Mouse (Mus musculus): ENCODE measurements at regions not wholly inside any gene's neighbourhood (a gene's known extent, or its start where the extent isn't known, plus 50 kb on each side); places are given as distances from the start of the nearest gene placed in this dataset.

- in situ Hi-C loops (cut with MboI, MseI) = no loop called here
These were observed 226.2 kb downstream of the Sp3 start for GRCm38 (mm10) chr2:72753788-72754713.

- in situ Hi-C loops (cut with MboI, MseI) = no loop called here
These were observed 216.8 kb downstream of the Sp3 start for GRCm38 (mm10) chr2:72763454-72763853.

- in situ Hi-C loops (cut with MboI, MseI) = no loop called here
These were observed 211.1 kb downstream of the Sp3 start for GRCm38 (mm10) chr2:72769030-72769630.

GRCm38 (mm10) chr2:72773401-72773800 is 206.8 kb downstream of the Sp3 start:
- in situ Hi-C loops (cut with MboI, MseI) = no loop called here

GRCm38 (mm10) chr2:72777330-72777729 is 202.9 kb downstream of the Sp3 start:
- in situ Hi-C loops (cut with MboI, MseI) = no loop called here

- in situ Hi-C loops (cut with MboI, MseI) = no loop called here
These were observed 202.3 kb downstream of the Sp3 start for GRCm38 (mm10) chr2:72777806-72778510.

- in situ Hi-C loops (cut with MboI, MseI) = no loop called here
These were observed 200.7 kb downstream of the Sp3 start for GRCm38 (mm10) chr2:72779268-72780163.

- in situ Hi-C loops (cut with MboI, MseI) = no loop called here
These were observed 198.6 kb downstream of the Sp3 start for GRCm38 (mm10) chr2:72781369-72782275.

GRCm38 (mm10) chr2:72782355-72782754 is 197.9 kb downstream of the Sp3 start:
- in situ Hi-C loops (cut with MboI, MseI) = no loop called here

- in situ Hi-C loops (cut with MboI, MseI) = no loop called here
These were observed 194.7 kb downstream of the Sp3 start for GRCm38 (mm10) chr2:72785365-72786043.

- in situ Hi-C loops (cut with MboI, MseI) = no loop called here
These were observed 194.1 kb downstream of the Sp3 start for GRCm38 (mm10) chr2:72786044-72786737.

GRCm38 (mm10) chr2:72787616-72788015 is 192.6 kb downstream of the Sp3 start:
- in situ Hi-C loops (cut with MboI, MseI) = no loop called here

GRCm38 (mm10) chr2:72791496-72791895 is 188.8 kb downstream of the Sp3 start:
- in situ Hi-C loops (cut with MboI, MseI) = no loop called here

- in situ Hi-C loops (cut with MboI, MseI) = no loop called here
These were observed 186.8 kb downstream of the Sp3 start for GRCm38 (mm10) chr2:72793424-72793823.

GRCm38 (mm10) chr2:72794501-72794900 is 185.7 kb downstream of the Sp3 start:
- in situ Hi-C loops (cut with MboI, MseI) = no loop called here

GRCm38 (mm10) chr2:72797002-72797718 is 183.1 kb downstream of the Sp3 start:
- in situ Hi-C loops (cut with MboI, MseI) = no loop called here

GRCm38 (mm10) chr2:72800696-72801095 is 179.6 kb downstream of the Sp3 start:
- in situ Hi-C loops (cut with MboI, MseI) = no loop called here

- in situ Hi-C loops (cut with MboI, MseI) = no loop called here
These were observed 166.8 kb downstream of the Sp3 start for GRCm38 (mm10) chr2:72813282-72813974.
